Comparison of ENCODE assay signal across 15 mouse cellular contexts in genomic region chr11:61923309-61923708, GRCm38 (mm10).
"Had no signal": no experiment of that assay in that cellular context is flagged by ENCODE, and none has a peak within 500 bp of the region (broad histone marks: within the 10 kb centered on the region; RNA-seq: fewer than 3 reads in every experiment).

No protein-coding gene starts in this region.

- H3K4me3 ChIP-seq: lung, embryonic 15.5 days; megakaryocyte, embryonic 14.5 days; midbrain, embryonic 13.5 days; midbrain, embryonic 15.5 days; neural tube, embryonic 12.5 days had no signal

- ATAC-seq: liver, postnatal 0 days; lung, postnatal 0 days; midbrain, embryonic 13.5 days; midbrain, embryonic 15.5 days had no signal

- DNase-seq: liver, postnatal 0 days; lung, adult 2 months; lung, postnatal 14 days; lung, postnatal 36 days; right cerebral cortex, postnatal 14 days; thymus, adult 18-20 months; thymus, postnatal 14 days; thymus, postnatal 36 days had no signal

- H3K27ac ChIP-seq: lung, embryonic 15.5 days; macrophage; midbrain, embryonic 13.5 days; midbrain, embryonic 15.5 days; neural tube, embryonic 12.5 days had no signal
